In genomic region chr2:173058263-173058662, GRCm38 (mm10) we compare ENCODE assay signal across 15 mouse cellular contexts. TPM values are rescaled to one million over a fixed set of nuclear protein-coding genes. Genes with fewer than 3 reads are reported as not detected.
A peak's percentile ranks its signal among the peaks of the same experiment; 100 is the strongest.
DNase-seq lines count a peak whose midpoint lies in the region; ATAC-seq and TF ChIP-seq lines count a peak whose summit lies in the region.
"Had no signal": no experiment of that assay in that cellular context is flagged by ENCODE, and none has a peak within 500 bp of the region (broad histone marks: within the 10 kb centered on the region; RNA-seq: fewer than 3 reads in every experiment).

No protein-coding gene starts in this region.

- no peak for TF ChIP-seq CTCF in heart, postnatal 0 days (IDR thresholded peaks at IDR 0.05; ENCODE audit: low read depth)

- peak overlapping the region; percentile 93 for H3K27ac ChIP-seq in heart, embryonic 13.5 days (replicated peaks)
- peak overlapping the region; percentile 86 for H3K27ac ChIP-seq in heart, postnatal 0 days (ENCODE audit: low read depth)
- no peak overlapping the region for H3K27ac ChIP-seq in midbrain, embryonic 15.5 days
- H3K27ac ChIP-seq: embryonic facial prominence, embryonic 15.5 days; forebrain, embryonic 13.5 days; limb, embryonic 13.5 days had no signal

- no peak for TF ChIP-seq EP300 in heart, postnatal 0 days (IDR thresholded peaks at IDR 0.05; ENCODE audit: low read depth)

- H3K4me1 ChIP-seq in heart, embryonic 13.5 days, result peaks cover 62% of the 10 kb centered on the region
- peaks cover 33% of the 10 kb centered on the region for H3K4me1 ChIP-seq in heart, postnatal 0 days (ENCODE audit: control insufficient read depth, insufficient read depth)
- H3K4me1 ChIP-seq in midbrain, embryonic 15.5 days, result no peaks in the 10 kb centered on the region
- H3K4me1 ChIP-seq: forebrain, embryonic 13.5 days had no signal

- H3K9me3 ChIP-seq in heart, embryonic 13.5 days, result no peaks in the 10 kb centered on the region
- H3K9me3 ChIP-seq in heart, postnatal 0 days (replicated peaks; ENCODE audit: control insufficient read depth, low read length), result no peaks in the 10 kb centered on the region
- no peaks in the 10 kb centered on the region for H3K9me3 ChIP-seq in midbrain, embryonic 15.5 days
- H3K9me3 ChIP-seq: embryonic facial prominence, embryonic 15.5 days; forebrain, embryonic 13.5 days; limb, embryonic 13.5 days had no signal

- no peaks in the 10 kb centered on the region for H3K36me3 ChIP-seq in heart, embryonic 13.5 days
- H3K36me3 ChIP-seq in heart, postnatal 0 days (replicated peaks; ENCODE audit: control insufficient read depth, insufficient read depth, low read length), result no peaks in the 10 kb centered on the region
- no peaks in the 10 kb centered on the region for H3K36me3 ChIP-seq in midbrain, embryonic 15.5 days (replicated peaks)
- H3K36me3 ChIP-seq: embryonic facial prominence, embryonic 15.5 days; limb, embryonic 13.5 days had no signal

- peak overlapping the region; percentile 49; the same call in 1 of the 2 replicates for H3K4me2 ChIP-seq in heart, embryonic 13.5 days
- H3K4me2 ChIP-seq in heart, postnatal 0 days (ENCODE audit: low read depth, low read length), result 0 out of 2 replicates have a peak overlapping the region, but pooled peaks have one; percentile 32
- H3K4me2 ChIP-seq in midbrain, embryonic 15.5 days, result no peak overlapping the region
- H3K4me2 ChIP-seq: embryonic facial prominence, embryonic 15.5 days; forebrain, embryonic 13.5 days; limb, embryonic 13.5 days; lung, embryonic 14.5 days had no signal

- no peak for ATAC-seq in heart, embryonic 13.5 days (ENCODE audit: extremely low read depth, insufficient number of reproducible peaks, low FRiP score, low TSS enrichment)
- no peak for ATAC-seq in heart, postnatal 0 days (ENCODE audit: insufficient read depth, low read depth)
- no peak for ATAC-seq in midbrain, embryonic 15.5 days (replicated peaks)
- ATAC-seq: forebrain, embryonic 13.5 days had no signal

- WGBS in heart, embryonic 13.5 days, result 35% methylated on average over 11 of the region's 11 CpGs
- 28% methylated on average over 11 of the region's 11 CpGs for whole genome bisulfite sequencing in heart, postnatal 0 days
- 38% methylated on average over 11 of the region's 11 CpGs for WGBS in midbrain, embryonic 15.5 days

- H3K9ac ChIP-seq in heart, embryonic 13.5 days, result peak overlapping the region; percentile 66
- H3K9ac ChIP-seq in heart, postnatal 0 days (replicated peaks; ENCODE audit: low read depth, low read length), result 0 out of 2 replicates have a peak overlapping the region, but pooled peaks have one; percentile 35
- no peak overlapping the region for H3K9ac ChIP-seq in midbrain, embryonic 15.5 days
- H3K9ac ChIP-seq: embryonic facial prominence, embryonic 15.5 days; forebrain, embryonic 13.5 days; limb, embryonic 13.5 days; lung, embryonic 14.5 days had no signal

- H3K4me3 ChIP-seq in heart, embryonic 13.5 days, result no peak overlapping the region
- H3K4me3 ChIP-seq in heart, postnatal 0 days (ENCODE audit: low read depth, low read length), result no peak overlapping the region
- no peak overlapping the region for H3K4me3 ChIP-seq in midbrain, embryonic 15.5 days
- H3K4me3 ChIP-seq: embryonic facial prominence, embryonic 15.5 days; forebrain, embryonic 13.5 days; limb, embryonic 13.5 days had no signal

- no peaks in the 10 kb centered on the region for H3K27me3 ChIP-seq in heart, embryonic 13.5 days (replicated peaks)
- H3K27me3 ChIP-seq in heart, postnatal 0 days (ENCODE audit: control insufficient read depth, insufficient read depth, low read length), result no peaks in the 10 kb centered on the region
- no peaks in the 10 kb centered on the region for H3K27me3 ChIP-seq in midbrain, embryonic 15.5 days (replicated peaks)
- H3K27me3 ChIP-seq: CH12.LX; embryonic facial prominence, embryonic 15.5 days; forebrain, embryonic 13.5 days; limb, embryonic 13.5 days had no signal

- DNase-seq in heart, postnatal 4 days, result no peak
- peak; percentile 27 for DNase-seq in thymus, postnatal 14 days
- DNase-seq in thymus, postnatal 0 days (ENCODE audit: low spot score), result no peak
- no peak for DNase-seq in heart, postnatal 0 days (ENCODE audit: low spot score)
- no peak for DNase-seq in embryo, embryonic 9.5 days (ENCODE audit: extremely low spot score)
- DNase-seq: adrenal gland, postnatal 14 days; cerebellum, postnatal 14 days; kidney, adult 11 months; lung, embryonic 14.5 days had no signal

RNA-seq across cellular contexts. Expression of gene Rbm38, which starts 38.0 kb away (rescaled TPM):
- polyA plus RNA-seq in heart, embryonic 13.5 days (2015; fragmentation: Nextera tagmentation; extraction: Ambion mirVana), result 116 and 121 TPM in 2 replicates
- total RNA-seq in heart, postnatal 4 days (2021), result 100 to 1,000 TPM; 112 to 126 TPM
- 144 and 151 TPM in 2 replicates for polyA plus RNA-seq in thymus, postnatal 0 days (2015; fragmentation: Nextera tagmentation; extraction: Ambion mirVana)
- 85.0 and 119 TPM in 2 replicates for total RNA-seq in heart, postnatal 0 days (2014; rRNA removed; ENCODE audit: low replicate concordance)
- 122 and 135 TPM in 2 replicates for polyA plus RNA-seq in heart, postnatal 0 days (2015; fragmentation: Nextera tagmentation; extraction: Ambion mirVana)
- polyA plus RNA-seq in midbrain, embryonic 15.5 days (2015; fragmentation: Nextera tagmentation; extraction: Ambion mirVana), result 13.8 and 16.3 TPM in 2 replicates

RNA-seq across cellular contexts. Expression of gene Rae1, which starts 58.3 kb away (rescaled TPM):
- polyA plus RNA-seq in heart, embryonic 13.5 days (2015; fragmentation: Nextera tagmentation; extraction: Ambion mirVana), result 94.7 and 106 TPM in 2 replicates
- total RNA-seq in heart, postnatal 4 days (2021), result 10 to 100 TPM; 55.9 to 60.3 TPM
- 138 and 142 TPM in 2 replicates for polyA plus RNA-seq in thymus, postnatal 0 days (2015; fragmentation: Nextera tagmentation; extraction: Ambion mirVana)
- total RNA-seq in heart, postnatal 0 days (2014; rRNA removed; ENCODE audit: low replicate concordance), result 80.2 and 83.4 TPM in 2 replicates
- 70.5 and 76.7 TPM in 2 replicates for polyA plus RNA-seq in heart, postnatal 0 days (2015; fragmentation: Nextera tagmentation; extraction: Ambion mirVana)
- polyA plus RNA-seq in midbrain, embryonic 15.5 days (2015; fragmentation: Nextera tagmentation; extraction: Ambion mirVana), result 118 and 126 TPM in 2 replicates
